Mouse (Mus musculus) retina, postnatal 7 days (tissue): ENCODE results near the gene Ptbp1.
"Not testable (repeated sequence)": the region's sequence is repeated elsewhere in the genome, so short reads cannot be mapped to it uniquely, and the experiment has no call there.

ENCODE experiments used
- DNase-seq: peaks from one replicate; pipeline ENCODE4 v3.0.0-alpha.2; 2012; ENCODE audit warnings: low read depth, low spot score

Ptbp1 gene

DNA sequence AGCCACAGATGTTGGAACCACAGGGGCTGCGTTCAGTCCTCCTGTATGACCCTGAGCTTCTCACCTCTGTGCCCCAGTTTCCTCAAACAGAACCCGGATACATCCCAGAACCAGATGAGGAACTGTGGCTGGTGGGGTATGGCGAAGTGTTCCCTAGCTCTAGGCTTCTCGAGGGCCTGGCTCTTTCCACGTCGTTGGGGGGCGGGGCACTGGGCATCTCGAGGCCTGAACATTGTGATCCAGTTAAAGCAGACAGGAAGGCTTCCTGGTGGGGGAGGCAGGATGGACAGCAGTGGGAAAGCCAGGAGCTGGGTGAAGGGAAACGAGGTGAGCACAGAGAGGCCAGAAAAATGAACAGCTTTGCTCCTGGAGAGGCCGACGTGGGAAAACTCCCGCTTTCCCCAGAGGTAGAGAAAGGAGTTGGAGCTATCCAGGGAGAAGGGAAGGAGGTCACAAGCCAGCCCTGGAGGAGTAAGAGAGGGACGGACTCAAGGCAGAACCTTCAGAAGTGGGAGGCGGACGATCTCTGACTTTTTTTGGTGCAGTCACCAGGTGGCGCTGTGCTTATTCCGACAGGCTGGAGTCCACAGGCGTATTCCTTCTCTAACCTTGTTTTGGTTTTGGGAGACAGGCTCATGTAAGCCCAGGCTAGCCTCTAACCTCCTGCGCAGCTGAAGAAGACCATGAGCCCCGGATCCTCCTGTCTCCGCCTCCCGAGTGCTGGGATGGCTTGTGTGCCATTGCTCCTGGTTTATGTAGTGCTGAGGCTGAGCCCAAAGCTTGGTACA lies 29.3 kb downstream of the Ptbp1 start:
- peak; percentile 70 for DNase-seq

DNA sequence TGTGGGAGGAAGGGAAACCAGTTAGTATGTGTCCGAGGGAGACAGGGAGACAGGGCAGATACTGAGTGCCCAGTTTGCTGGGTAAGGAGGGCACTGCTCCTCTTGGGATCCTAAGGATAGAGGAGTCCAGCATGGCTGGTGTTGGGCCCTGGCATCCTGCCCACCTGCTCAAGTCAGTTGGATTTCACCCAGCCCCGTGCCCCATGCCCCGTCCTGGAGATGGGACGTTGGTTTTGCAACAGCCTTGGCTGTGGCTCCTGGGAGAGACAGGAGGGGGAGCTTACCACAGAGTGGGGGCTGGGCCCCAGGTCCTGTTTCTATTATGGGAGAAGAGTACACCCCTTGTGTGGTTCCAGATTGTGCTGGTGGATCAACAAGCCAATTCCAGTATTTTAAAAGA lies 30.2 kb downstream of the Ptbp1 start:
- no peak for DNase-seq

DNA sequence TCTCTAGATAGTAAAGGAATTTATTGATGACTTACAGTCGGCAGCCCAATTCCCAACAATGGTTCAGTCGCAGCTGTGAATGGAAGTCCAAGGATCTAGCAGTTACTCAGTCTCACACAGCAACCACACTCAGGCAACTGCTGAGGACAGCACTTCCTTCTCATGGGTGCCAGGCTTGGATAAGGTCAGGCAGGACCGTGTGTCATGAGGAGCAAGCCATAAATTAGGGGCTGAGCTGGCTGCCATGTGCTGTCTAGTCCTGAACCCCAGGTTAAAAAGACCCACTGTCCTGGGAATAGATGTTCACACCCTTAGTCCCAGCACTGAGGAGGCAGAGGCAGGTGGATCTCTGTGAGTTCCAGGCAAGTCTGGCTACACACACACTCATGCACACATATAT lies 30.7 kb downstream of the Ptbp1 start:
- DNase-seq: not testable (repeated sequence)

- no peak for DNase-seq
Measured at GRCm38 (mm10) chr10:79886054-79886453, 31.8 kb downstream of the Ptbp1 start, which contains the start of gene Elane. TSS of gene Elane (plus strand) at chr10:79886247.

DNA sequence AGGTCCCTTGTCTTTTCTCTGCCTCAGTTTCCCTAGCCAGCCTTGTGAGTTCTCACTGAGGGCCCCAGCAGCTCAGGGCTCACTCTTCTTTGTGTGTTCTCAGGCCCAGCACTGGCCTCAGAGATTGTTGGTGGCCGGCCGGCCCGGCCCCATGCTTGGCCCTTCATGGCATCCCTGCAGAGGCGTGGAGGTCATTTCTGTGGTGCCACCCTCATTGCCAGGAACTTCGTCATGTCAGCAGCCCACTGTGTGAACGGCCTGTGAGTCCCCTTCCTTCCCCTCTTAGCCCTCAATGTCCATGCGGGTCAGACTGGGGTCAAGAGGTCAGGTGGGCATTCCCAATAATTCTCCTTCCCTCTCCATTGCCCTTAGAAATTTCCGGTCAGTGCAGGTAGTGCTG lies 32.4 kb downstream of the Ptbp1 start:
- DNase-seq: no peak

- no peak for DNase-seq
Measured at GRCm38 (mm10) chr10:79889386-79889785, 35.2 kb downstream of the Ptbp1 start.

- no peak for DNase-seq
Measured at GRCm38 (mm10) chr10:79890670-79891069, 36.4 kb downstream of the Ptbp1 start, which contains the start of gene Cfd. TSS of gene Cfd (plus strand) at chr10:79890853.

GRCm38 (mm10) chr10:79892451-79893118 lies 38.4 kb downstream of the Ptbp1 start:
- peak; percentile 67 for DNase-seq

- no peak for DNase-seq
Measured at GRCm38 (mm10) chr10:79896306-79896705, 42.1 kb downstream of the Ptbp1 start.

GRCm38 (mm10) chr10:79896814-79897213 lies 42.6 kb downstream of the Ptbp1 start:
- no peak for DNase-seq

DNA sequence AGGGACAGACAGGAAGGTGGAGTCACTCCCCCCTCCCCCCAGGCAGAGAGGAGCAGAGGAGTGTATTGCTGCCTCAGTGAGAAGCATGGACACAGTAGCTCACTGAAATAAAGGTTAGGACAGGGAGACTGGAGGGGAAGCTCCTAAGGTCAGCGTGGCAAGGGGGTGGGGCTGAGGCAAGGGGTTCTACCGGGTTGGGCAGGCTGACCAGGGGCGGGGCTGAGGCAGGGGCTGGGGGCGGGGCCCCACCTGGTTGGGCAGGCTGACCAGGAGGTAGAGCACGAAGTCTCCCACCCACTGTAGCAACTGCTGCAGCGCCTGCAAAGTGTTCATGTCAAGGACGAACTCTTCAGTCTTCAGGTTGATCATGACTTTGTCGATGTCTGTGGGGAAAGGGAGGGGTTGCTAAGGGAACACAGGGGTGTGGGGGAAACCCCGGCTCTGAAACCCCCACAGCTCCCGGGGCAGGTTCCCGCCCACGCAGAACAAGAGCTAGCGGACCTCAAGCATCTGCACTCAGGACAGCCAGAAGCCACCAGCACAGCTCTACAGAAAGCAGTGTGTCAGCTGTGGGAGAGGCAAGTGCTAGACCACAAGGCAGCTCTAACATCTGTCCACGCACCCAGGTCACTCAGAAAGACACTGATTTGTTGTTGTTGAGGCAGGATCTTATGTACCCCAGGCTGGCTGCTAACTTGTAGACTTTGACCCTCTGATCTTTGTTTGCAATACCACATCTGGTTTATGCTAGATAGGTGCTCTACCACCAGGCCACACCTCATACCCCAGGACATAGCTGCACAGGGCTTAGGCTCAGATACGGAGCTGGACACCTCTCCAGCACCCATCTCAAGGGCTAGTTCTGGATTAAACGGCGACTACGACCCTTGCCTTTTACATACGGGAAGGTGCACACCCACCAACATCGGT lies 43.4 kb downstream of the Ptbp1 start:
- no peak for DNase-seq

DNA sequence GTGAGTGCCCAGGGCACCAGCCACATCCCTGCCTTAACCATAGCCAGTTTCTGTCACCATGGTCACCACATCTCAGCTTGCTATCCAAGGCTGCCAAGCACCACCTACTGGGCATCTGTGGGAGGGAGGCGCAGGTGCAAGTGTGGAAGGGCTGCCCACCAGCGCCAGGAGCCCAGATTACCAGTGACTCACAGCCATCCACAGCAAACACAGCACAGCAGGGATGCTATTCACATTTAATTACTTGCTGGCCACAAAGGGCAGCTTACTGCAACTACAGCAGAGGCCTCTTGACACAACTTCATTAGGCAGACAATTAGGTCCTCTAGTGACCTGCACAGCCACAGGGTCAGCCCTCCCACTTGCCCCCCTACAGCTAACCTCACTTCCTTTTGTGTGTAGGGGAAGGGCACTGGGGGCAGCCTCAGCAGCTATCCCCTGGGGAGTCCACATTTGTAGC lies 46.8 kb downstream of the Ptbp1 start:
- DNase-seq: peak; percentile 53

- no peak for DNase-seq
Measured at GRCm38 (mm10) chr10:79906712-79907111, 52.5 kb downstream of the Ptbp1 start.

GRCm38 (mm10) chr10:79907415-79907814 lies 53.2 kb downstream of the Ptbp1 start:
- DNase-seq: no peak

- DNase-seq: peak; percentile 91
Measured at GRCm38 (mm10) chr10:79908167-79909091, 54.2 kb downstream of the Ptbp1 start, which contains the start of gene Med16. TSS of gene Med16 (minus strand) at chr10:79908923.

DNA sequence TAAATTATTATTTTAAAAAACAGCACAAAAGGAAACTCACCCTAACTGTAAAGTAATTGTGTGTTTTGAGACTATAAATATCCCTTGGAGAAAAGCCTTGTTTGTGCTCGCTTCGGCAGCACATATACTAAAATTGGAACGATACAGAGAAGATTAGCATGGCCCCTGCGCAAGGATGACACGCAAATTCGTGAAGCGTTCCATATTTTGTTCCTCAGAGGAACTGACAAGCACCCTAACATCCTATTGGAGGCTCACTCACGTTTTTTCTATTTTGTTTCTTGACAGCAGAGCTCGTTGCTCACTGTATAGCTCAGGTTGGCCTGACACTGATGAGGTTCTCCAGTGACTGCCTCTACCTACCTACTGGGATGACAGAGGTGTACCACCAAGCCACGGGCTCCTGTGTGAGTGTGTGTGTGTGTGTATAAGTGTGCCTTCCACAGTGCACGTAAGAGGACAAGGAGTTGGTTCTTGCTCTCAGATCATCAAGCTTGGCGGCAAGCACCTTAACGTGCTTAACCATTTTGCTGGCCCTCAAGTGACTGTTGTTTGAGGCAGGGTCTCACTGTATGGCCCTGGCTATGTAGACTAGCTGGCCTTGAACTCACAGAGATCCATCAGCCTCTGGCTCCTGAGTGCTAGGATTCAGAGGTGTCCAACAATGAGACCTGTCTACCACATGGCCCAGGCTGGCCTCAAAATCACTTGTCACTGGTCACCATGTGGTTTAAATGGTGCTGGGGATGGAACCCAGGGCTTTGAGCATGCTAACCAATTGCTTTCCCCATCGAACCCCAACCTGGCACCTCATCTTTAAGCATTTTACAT lies 55.1 kb downstream of the Ptbp1 start:
- no peak for DNase-seq

DNA sequence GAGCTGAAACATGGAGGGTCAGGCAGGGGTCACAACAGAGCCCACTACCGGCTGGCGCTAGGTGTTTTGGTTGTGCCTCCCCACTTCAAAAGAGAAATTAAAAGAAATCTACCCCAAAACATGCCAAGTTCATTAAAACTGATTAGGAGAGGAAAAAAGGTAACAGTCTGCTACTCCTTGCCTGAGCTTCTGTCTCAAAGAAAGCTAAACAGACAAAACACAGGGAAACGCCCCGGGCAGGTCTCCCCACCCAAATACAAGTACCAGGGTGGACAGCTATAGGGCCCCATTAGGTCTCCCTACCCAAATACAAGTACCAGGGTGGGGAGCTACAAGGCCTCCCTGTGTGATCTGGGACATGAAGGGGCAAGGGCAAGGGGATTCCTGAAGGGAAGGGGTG lies 56.3 kb downstream of the Ptbp1 start, which contains the start of gene Gm26602:
Gm26602 (plus strand) TSS at position 301 of the 400 bp plus-strand sequence.
- DNase-seq: no peak

DNA sequence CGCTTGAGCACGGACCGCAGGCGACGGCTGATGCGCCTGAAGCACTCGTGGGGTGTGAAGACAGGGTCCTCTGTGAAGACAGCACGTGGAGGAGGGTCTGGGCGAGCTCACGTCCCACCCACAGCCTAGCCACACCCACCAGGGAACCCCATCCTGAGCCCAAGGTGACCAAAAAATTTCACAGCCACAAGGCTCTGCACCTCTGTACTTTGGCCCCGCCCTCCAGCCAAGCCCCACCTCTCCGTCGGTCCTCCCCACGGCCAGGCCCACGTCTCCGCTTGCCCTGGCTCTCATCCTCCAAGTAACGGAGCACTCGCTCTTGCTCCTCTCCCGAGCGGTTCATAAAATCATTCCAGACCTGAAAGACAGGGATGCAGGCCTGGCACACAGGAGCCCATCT lies 58.2 kb downstream of the Ptbp1 start:
- no peak for DNase-seq
